Mouse (Mus musculus) stomach, adult 2 months (tissue): ENCODE data around the gene Tfap2d. TPM values are rescaled to one million over a fixed set of nuclear protein-coding genes. Genes with fewer than 3 reads are reported as not detected.

Experiments used
- polyA plus RNA-seq: library from polyadenylated mRNA; depleted of rRNA; stranded (reverse); fragments of >200 nt; gene quantifications from 2 replicates; pipeline ENCODE4 v1.2.3, GENCODE M21; 2012; rRNA removed

Gene Tfap2d
- polyA plus RNA-seq: not detected in 2 replicates

DNA sequence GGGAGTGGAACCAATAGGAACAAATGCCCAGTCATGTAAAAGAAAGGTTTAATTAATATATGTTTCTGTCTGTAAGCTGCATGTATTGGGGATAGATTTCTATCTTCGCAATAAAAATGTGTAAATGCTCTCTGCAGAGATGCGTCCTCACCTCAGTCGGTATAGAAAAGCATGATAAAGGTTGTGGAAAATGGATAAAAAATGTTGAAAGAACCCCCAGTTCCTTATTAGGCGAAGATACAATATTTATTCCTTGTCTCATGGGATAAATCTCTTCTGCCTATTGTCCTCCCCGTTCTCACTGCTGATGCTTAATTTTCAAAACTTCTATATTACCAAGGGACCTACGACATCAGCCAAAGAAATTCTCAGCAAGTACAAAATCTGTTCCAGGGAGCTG is at the start of gene Tfap2d:
Gene Tfap2d, plus strand, starts transcription at position 392 of the 400 bp plus-strand sequence.

DNA sequence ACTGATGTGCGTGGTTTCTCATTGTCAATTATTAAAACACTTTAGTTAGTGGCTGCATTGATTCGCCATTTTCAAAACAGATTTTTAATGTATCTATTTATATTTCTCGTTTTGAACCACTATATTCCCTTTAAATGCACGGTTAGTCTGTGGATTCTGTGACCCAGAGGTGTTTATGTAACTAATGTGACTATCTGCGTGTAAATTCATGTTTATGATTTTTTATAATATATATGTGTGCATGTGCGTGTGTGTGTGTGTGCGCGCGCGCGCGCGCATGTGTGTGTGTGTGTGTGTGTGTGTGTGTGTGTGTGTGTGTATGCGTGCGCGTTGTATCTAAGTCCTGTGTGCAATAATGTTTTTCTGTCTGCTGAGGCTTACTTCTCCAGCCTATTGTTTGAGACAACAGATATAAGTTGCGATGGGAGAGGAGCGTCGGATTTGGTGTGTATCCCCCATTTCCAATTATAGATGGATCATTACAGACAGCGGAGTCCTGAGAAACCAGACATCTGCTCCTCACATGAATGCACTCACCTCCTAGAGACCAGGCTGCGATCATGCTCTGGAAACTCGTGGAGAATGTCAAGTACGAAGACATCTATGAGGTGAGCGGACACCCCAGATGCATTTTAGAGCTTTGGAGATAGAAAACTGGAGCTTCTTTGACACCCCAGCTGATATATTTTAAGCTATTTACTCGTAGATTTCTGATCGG is 106.0 kb downstream of the Tfap2d start, which contains the start of gene Tfap2b:
Gene Tfap2b, plus strand, starts transcription at position 274 of the 718 bp plus-strand sequence.

Other genes starting within 250 kb of the Tfap2d start
- gene Tfap2b, start 105.9 kb downstream of the Tfap2d start, polyA plus RNA-seq: not detected in 2 replicates